Mouse (Mus musculus): ENCODE results near the gene Palb2.

Palb2 gene

DNA sequence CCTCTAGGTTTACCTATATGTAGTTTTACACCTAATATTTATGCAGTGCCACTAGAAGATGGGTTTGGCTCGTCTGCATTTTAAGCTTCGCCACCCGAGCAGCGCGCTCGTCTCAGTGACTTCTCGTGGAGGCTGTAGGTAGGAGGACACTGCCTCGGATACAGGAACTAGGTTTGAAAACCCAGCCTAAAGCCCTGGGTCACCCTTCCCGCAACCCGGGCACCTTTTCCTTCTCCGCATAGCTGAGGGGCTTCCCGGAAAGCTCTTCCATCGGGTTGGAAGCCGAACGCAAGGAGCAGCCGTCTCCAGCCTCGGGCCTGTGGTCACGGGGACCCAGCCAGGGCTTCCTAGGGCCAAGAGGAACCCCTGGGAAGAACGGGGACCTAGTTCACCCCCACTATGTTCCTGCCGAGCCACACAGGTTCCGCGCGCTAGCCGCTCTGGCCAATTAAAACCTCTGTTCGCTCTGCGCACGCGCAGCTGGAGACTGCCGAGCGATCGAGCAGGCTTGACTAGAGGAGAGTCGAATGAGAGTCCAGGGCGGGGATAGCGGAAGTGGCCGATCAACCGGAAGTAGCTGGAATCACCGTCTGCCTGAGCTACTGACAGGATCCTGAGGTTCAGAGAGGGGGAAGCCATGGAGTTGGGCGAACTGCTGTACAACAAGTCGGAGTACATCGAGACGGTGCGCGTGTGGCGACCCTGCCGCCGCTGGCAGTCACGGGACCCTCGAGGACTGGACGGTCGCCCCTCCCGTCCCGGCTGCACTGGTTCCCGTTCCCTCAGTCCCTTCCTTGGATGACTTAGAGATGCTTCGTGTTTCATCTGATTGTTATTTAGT, at the start of gene Palb2, which contains the start of gene Dctn5:
Gene Palb2, minus strand, starts transcription at position 489 of the 841 bp plus-strand sequence.
Gene Dctn5, plus strand, starts transcription at position 545 of the 841 bp plus-strand sequence.
- peak; percentile 98 for DNase-seq (ENCODE audit: extremely low read depth, low read depth)

DNA sequence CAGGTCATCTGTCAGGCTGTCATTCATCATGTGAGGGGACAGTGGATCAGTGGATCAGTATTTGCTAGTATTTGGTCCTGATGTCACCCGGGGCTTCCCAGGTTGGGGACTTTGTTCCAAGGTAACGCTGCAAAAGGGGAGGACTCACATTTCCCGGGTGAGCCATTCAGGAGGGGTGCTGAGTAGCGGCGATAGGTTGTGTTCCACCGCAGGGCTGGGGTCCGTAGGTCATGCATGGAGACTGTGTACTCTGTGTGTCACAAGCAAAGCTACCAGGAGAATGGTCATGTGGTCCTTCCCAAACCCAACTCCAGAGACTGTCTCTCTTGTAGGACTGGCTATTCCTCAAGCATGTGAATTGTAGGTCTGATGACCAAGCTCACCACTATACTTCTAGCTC, 47.9 kb upstream of the Palb2 start:
- DNase-seq (ENCODE audit: extremely low read depth, low read depth) = no peak

DNA sequence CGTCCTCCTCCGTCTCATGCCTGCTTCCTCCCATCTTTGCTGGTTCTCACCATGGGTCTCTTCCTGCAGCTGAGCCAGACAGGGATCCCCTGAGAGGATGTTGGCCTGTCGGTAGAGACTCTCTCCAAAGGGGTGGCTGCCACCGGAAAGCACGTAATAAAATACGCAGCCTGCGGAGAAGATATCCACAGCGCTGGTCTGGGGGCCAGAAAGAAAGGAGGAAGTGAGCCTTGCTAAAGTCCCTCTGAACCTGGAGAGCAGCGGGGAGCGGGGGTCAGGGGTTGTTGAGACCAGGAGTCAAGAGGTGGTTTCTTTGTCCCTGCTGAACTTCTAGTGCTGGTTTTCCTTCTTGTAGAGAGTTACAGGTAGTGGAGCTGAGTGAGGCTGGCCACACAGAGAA, 38.8 kb upstream of the Palb2 start:
- DNase-seq (ENCODE audit: extremely low read depth, low read depth) = no peak

DNA sequence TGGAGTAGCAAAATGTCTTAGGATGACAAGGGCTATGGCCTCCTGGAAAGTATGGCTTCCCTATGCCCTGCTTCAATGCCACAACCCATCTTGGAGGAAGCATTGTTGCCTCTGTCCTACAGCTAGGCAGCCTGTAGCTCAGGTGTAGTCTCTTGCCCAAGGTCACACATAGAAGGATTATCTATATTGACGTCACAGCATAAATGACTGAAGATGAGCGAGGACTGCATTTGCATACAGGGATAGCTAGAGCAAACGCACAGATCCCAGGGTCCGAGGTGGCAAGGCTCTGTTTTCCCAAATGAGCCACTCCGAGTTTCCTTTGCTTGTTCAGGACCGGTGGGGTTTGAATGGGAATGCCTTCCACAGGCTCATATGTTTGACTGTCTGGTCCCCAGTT, 37.9 kb upstream of the Palb2 start:
- DNase-seq (ENCODE audit: extremely low read depth, low read depth) = no peak

DNA sequence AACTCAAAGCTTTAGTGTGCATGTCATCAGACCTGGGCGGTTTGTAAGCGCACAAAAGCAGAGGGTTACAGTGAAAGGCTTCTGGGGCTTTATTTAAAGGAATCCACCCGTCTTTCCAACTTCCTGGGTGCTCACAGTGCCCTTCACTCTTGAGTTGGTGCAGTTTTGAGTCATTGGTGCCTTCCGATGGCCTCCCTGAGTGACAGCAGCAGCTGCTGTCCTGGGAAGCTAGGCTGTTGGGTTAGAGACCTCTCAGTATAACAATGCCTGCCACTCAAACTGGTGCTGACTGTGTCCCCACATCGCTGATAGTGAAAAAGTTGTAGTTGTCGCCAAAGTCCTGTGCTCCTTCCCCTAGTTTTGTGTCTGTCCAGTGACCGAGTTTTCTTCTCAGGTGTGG, 34.4 kb upstream of the Palb2 start:
- DNase-seq (ENCODE audit: extremely low read depth, low read depth) = no peak

DNA sequence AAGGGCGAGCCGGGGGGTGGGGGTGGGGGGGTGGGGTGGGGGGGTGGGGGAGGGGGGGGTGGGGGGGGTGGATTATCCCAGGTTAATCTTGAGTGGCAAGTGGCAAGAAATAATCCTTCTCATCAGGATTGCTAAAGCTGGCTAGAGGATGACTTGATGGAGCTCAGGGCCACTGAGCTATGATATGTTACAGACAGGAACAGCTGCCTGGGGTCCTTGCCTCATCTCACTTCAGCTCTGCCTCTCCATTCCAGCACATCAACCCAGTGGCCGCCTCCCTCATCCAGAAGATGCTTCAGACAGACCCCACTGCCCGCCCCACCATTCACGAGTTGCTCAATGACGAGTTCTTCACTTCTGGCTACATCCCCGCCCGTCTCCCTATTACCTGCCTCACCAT, 31.0 kb upstream of the Palb2 start:
- DNase-seq (ENCODE audit: extremely low read depth, low read depth) = no peak

DNA sequence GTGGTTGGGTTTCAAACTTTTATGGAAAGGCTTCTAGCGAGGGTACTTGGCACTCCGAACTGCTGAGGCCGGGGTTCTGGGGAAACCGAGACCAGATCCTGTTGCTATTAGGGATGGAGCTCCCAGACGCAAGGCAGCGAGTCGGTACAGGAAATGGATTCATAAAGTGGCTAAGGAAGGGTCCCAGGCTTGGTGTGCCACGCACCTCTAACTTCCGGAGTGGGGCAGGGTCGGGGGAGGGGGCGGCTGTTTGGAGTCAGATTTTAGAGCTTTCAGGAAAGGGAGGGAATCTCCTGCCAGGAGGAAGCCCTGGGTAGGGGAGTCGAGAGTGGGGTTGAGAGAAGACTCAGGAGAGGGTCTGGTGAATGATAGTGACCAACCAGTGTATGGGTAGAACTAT, 27.3 kb upstream of the Palb2 start:
- no peak for DNase-seq (ENCODE audit: extremely low read depth, low read depth)

DNA sequence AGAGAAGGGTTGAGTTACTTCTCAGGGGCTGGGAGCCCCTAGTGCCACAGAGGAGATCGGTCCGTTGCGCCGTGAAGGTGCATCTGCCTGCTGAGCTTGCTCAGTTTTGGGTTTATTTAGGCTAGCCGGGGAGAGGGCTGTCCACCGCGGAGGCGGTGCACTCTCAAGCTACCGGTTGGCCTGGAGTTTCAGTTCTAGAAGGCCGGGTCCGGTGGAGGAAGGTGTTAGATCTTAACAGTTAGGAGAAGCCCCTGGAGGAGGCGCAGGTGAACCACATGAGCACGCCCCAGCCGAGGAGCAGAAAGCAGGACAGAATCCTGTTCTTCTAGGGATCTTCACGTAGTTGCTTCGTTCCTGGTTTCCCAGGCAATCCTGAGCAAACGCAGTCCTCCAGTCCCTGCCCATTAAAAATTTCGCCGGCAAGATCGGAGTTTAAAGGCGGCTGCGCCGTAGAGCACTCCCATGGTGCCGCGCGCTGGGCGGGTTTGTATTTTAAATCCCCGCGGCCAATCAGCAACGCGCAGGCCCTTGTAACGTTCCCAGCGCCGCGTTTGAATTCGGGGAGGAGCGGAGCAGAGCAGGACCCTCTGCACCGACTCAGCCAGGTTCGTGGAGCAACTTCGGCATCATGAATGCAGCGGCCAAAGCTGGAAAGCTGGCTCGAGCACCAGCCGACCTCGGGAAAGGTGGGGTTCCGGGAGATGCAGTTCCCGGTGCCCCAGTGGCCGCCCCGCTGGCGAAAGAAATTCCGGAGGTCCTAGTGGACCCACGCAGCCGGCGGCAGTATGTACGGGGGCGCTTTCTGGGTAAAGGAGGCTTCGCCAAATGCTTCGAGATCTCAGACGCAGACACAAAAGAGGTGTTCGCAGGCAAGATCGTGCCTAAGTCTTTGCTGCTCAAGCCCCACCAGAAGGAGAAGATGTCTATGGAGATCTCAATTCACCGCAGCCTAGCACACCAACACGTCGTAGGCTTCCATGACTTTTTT, 26.4 kb upstream of the Palb2 start, which contains the start of gene Plk1:
Gene Plk1, plus strand, starts transcription at position 525 of the 988 bp plus-strand sequence.
- DNase-seq (ENCODE audit: extremely low read depth, low read depth) = peak; percentile 76

DNA sequence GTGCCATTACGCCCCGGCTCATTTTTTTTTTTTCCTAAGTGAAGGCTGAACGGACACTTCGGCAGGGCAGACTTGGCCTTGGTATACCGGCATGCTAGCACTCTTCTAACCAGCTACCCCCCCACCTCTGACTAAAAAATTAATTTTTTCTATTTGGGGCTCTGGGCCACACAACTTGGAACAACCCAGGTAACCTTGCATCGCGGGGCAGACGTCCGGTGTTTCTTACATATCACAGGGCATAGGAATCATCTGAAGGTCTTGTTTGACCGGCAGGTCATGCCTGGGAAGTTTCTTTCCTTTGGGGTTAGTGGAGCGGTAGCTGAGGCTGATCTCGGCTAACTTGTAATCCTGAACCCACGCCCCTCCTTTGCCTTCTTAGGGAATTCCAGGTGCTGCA, 25.7 kb upstream of the Palb2 start:
- no peak for DNase-seq (ENCODE audit: extremely low read depth, low read depth)

DNA sequence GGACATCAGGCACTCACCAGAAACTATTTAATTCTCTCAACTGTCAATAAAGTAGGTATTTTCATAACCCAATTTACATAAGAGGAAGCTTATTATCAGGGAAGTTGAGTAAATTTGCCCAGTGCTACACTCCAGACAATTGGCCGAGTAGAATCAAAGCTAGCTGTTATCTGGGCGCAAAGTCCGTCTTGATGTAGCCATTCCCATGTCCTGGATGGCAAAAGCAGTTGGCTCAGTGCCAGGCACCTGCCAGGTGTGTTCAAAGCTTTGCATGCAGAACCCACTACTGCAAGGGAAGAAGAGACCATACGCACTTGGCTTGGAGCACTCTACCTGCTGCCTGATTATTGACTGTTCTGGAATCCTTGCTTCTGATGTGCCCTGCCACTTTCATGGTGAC, 19.7 kb upstream of the Palb2 start:
- DNase-seq (ENCODE audit: extremely low read depth, low read depth) = no peak

DNA sequence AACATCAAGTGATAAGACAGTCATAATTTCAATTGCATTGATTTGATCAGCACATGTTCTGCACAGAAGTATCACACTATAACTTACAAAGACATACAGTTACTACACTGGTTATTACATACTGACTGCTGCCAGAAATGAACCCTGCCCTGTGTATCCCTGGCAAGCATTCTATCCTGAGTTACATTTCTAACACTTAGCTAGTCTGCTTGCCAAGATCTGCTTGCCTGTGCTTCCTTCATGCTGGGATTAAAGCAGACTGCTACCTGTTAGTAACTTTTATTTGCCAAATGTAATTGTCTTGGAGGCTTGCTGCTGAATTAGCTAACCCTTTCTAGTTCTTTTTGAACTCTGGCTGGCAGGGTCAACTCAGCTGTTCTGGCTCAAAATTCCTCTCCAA, 8.2 kb upstream of the Palb2 start:
- DNase-seq (ENCODE audit: extremely low read depth, low read depth) = no peak

DNA sequence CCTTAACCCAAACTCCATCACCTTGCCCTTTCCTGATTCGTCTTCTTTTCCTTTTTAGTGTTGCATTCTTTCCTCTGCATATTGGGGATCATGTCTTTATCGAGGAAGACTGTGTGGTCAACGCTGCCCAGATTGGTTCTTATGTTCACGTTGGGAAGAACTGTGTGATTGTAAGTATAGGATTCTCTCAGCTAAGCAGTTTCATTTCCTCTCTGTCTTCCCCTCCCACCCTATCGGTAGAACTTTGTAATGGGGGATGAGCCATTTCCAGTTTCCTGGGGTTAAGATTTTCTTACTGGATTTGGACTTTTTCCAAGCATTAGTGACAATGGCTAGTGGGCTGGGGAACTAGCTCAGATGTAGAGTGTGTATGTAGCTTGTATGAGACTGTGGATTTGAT, 5.4 kb upstream of the Palb2 start:
- no peak for DNase-seq (ENCODE audit: extremely low read depth, low read depth)

DNA sequence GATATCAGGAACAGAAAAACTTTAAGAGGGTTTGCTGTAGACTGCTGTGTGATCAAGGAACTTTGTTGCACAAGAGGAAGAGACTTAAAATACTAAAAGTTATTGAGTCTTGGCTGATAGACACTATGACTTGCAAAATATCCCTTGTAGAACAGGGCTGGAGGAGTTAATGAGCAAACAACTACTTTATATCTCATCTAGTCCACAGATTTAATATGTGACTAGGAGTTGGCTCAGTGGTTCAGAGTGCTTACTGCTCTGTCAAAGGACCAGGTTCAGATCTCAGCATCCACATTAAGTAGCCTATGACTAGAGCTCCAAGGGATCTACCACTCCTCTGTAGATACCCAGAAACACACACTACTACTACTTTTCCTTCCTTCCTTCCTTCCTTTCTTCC, 4.3 kb upstream of the Palb2 start:
- DNase-seq (ENCODE audit: extremely low read depth, low read depth) = no peak

DNA sequence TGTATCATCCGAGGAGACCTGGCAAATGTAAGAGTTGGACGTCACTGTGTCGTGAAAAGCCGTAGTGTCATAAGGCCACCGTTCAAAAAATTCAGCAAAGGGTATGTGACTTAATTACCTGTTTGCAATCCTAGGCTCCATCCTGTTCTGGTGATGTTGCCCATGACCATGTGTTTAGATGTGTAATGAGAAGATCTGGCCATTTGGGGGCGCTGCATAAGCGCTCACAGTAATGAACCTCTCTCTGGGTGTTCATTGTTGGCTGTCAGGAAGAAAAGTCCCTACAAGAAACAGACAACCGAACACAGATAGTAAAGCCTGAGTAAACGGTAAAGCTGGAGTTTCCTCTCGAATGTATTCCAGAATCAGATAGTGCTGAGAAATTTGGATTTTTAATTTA, 2.3 kb upstream of the Palb2 start:
- DNase-seq (ENCODE audit: extremely low read depth, low read depth) = no peak

DNA sequence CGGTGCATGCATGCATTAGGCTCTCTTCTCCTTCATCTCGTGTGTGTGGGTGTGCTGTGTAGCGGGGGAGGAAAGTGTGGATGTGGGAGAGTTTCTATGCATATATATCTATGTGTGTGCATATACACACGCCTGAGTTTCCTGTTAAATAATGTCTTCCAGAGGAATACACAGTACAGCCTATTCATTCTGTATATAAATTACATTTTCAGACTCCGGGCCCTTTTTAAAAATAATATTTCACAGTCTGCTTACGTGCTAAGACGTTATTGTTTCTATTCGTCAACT, 497 bp upstream of the Palb2 start:
- no peak for DNase-seq (ENCODE audit: extremely low read depth, low read depth)

DNA sequence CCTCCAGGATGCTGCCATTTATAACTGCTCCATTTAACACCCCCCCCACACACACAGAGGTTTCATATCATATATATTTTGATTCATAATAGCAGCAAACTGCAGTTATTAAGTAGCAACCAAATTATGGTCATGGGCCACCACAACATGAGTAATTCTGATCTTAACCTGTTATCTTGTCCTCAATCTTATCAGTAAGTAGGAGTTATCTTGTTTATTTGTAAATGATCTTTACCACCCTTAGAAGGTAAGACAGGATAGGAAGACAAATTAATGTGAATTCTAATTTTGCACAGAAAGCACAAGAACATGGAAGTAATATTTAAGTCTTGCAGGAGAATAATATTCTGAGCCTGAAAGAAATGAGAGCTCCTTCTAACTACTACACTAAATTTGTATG, 951 bp downstream of the Palb2 start:
- no peak for DNase-seq (ENCODE audit: extremely low read depth, low read depth)

DNA sequence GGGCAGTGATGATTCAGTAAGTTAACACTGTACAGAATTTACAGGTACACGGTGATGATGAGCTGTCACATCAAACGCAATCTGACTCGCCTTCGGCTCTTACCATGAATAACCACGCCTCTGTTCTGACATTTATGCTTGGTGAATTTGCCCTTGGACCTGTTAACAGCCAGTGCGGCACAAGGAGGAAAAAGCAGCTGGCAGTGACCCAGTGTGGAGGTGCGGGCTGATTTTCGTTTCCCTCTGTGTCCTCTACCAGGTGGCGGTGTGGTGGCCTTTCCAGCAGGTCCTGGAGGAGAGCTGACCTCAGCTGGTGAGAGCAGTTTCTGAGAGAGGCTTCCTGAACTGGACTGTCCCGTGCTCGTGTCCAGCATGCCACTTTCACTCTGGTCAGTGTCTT, 5.8 kb downstream of the Palb2 start:
- DNase-seq (ENCODE audit: extremely low read depth, low read depth) = no peak

DNA sequence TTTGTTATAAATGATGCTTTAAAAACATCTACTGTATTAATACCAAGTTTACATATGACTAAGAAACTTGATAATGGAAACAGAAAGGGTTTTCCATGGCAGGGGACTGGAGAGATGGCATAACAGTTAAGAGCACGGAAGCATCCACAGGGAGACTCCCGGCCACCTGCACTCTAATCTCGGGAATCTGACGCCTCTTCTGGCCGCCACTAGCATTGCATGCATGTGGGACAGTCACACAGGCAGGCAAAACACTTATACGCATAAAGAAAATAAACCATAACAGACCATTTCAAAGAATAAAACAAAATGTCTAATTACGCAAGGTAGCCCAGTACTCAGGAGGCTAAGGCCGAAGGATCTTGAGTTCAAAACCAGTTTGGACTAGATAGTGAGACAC, 7.1 kb downstream of the Palb2 start:
- no peak for DNase-seq (ENCODE audit: extremely low read depth, low read depth)

DNA sequence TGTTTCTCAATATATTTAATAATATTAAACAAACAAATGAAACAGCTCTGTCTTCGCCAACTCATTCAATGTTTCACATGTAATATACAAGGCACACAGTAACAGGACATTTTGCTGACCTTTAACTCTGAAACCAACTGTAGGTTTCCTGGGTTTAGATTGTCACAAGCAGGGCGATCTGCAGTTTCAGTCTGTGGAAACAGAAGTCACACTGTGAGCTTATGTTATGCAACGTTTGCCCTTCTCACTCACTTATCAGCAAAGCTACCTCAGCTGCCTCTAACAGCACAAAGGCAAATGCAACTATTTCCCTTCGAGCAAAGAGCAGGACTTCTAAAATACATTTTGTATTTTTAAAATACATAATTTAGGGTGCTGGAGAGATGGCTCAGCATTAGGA, 9.3 kb downstream of the Palb2 start:
- DNase-seq (ENCODE audit: extremely low read depth, low read depth) = no peak

DNA sequence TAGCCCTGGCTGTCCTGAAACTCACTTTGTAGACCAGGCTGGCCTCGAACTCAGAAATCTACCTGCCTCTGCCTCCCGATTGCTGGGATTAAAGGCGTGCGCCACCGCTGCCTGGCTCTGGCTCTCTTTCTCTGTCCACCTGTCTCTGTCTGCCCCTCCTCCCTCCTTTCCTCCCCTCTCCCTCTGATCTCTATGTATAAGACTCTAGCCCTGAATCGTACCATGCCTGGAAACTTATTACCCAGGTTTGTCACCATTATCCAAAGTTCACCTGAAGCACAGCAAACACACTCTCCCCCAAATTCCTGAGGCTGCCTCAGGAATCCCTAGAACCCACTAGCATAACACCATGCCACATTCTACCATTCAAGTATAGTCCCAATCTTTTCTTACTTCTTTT, 24.6 kb downstream of the Palb2 start:
- DNase-seq (ENCODE audit: extremely low read depth, low read depth) = no peak

DNA sequence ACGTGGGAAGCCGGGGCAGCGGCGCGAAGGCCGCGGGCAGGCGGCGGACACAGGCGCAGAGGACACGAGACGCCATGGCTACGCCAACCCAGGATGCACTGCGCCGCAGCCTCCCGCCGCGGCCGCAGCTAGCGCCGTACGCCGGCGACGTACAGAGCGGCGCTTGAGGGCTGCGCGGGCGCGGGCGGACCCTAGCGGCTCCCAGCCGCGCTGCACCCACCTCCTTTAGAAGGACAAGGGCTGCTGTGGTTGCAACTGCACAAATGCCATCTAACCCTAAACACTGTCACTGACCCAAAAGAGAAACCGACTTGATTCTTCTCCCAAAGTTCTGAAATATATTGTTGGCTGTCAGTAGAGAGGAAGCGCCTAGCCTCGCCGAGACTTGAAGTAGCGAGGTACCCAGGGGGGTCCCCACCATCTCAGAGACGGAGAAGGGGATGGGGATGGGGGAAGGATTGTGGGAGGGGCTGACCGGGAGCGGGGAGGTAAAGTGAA, 31.0 kb downstream of the Palb2 start, which contains the start of gene Ndufab1:
Gene Ndufab1, minus strand, starts transcription at position 140 of the 498 bp plus-strand sequence.
- peak; percentile 82 for DNase-seq (ENCODE audit: extremely low read depth, low read depth)
